Mouse (Mus musculus): Measurements from ENCODE around the gene Adam21. TPM values are rescaled to one million over a fixed set of nuclear protein-coding genes. Genes with fewer than 3 reads are reported as not detected.
A peak's percentile ranks its signal among the peaks of the same experiment; 100 is the strongest.

Gene Adam21
- polyA plus RNA-seq (2015; fragmentation: Nextera tagmentation; extraction: Ambion mirVana): 0.05 and 0.07 TPM in 2 replicates

DNA sequence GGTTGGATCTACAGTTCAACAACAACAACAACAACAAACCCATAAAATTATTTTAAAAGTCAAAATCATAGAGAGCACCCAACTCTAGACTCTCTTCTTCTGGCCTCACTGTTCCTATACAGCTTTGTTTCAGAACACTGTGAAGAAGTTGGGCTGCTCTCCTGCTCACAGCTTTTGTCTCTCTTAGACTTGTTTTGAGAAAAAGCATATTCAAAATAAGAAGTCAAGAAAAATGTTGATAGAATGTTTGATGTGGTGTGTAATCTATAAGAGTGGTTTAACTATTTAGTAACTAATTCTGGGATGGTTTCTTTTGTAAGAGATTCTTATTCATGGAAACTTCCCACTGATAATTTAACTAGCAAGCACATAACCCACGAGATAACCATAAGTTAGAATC, at the start of gene Adam21:
TSS of gene Adam21 (minus strand) at position 101 of the 400 bp plus-strand sequence.
- DNase-seq (ENCODE audit: low spot score): no peak

DNA sequence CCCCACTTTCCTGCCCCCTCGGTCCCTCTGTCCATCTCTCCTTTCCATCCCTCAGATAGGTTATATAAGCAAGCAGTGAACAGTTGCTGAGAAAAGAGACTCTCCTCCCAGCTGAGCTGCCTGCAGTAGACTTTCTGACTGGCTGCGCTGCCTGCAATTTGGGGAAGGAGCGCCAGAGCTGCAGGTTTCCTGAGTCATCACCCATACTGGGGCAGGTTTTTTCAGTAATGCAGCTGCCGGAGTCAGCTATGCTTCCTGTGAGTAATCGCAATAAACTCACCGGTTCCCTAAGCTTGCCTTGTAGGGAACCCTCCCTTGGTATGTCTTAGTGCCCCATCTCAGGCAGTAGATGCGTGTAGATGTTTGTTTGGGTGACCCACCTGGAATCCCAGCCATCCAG, 48.7 kb upstream of the Adam21 start:
- no peak for DNase-seq (ENCODE audit: low spot score)

DNA sequence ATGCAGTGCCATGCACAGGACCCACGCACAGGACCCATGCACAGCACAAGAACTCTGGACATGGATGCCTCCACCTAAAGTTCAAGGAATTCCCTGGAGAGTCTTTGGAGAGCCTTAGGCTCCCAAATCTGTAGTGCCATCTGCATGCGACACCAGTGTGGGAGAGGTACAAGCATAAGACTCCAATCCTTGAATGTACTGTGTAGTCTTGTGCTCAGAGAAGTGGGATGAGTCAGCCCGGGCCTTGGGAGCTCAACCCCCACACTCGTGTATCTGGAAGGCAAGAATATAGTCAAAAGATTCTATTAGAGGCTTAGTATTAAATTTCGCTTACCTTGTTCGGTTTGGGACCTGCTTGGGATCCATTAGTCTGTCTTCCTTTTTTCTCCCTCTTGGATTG, 47.5 kb upstream of the Adam21 start:
- DNase-seq (ENCODE audit: low spot score): no peak

- DNase-seq (ENCODE audit: low spot score): no peak
These were observed 41.2 kb upstream of the Adam21 start for GRCm38 (mm10) chr12:81609445-81609844.

- DNase-seq (ENCODE audit: low spot score): no peak
These were observed 36.9 kb upstream of the Adam21 start for GRCm38 (mm10) chr12:81604995-81605784.

- no peak for DNase-seq (ENCODE audit: low spot score)
These were observed 28.4 kb upstream of the Adam21 start for GRCm38 (mm10) chr12:81596547-81597262.

- DNase-seq (ENCODE audit: low spot score): peak; percentile 98
These were observed 26.8 kb upstream of the Adam21 start, which contains the start of gene Med6 for GRCm38 (mm10) chr12:81594902-81595671. Gene Med6, minus strand, starts transcription at chr12:81595008.

DNA sequence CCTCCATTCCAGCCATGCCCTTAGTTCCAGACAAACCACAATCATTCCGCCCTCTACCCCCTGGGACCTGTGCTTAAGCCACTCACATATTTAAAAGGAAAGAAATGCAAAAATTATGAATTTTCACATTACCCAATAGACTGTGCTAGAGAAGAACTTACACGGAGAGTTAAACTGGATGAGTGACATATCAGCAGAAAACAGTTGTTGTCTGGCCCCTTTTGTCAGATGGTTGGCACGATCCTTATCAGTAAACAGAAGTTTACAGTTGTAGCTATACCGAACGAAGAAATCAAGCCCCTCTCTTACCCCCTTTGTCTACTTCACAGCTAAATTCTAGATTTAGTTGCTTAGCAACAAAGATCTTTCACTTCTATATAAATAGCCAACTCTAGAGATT, 343 bp downstream of the Adam21 start:
- DNase-seq (ENCODE audit: low spot score): no peak

DNA sequence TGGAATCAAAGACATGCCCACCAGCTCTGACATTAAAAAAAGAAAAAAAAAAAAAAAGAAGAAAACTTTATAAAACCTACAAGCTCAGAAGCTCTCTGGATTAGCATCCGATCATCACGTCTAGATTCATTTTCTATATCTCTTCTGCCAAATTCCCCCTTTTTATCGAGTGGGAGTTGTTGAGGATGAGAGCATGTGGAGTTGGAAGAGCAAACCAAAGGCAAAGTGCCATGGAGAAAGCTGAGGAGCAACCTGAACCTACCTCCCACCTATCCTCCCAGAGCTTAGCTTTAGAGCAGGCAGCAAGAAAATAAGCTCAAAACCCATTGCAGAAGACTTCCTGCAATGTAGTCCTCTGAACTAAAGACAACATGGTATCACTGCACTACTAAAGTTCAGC, 4.1 kb downstream of the Adam21 start:
- no peak for DNase-seq (ENCODE audit: low spot score)

GRCm38 (mm10) chr12:81549286-81549685, 19.0 kb downstream of the Adam21 start:
- no peak for DNase-seq (ENCODE audit: low spot score)

- DNase-seq (ENCODE audit: low spot score): no peak
These were observed 21.1 kb downstream of the Adam21 start for GRCm38 (mm10) chr12:81547163-81547562.

DNA sequence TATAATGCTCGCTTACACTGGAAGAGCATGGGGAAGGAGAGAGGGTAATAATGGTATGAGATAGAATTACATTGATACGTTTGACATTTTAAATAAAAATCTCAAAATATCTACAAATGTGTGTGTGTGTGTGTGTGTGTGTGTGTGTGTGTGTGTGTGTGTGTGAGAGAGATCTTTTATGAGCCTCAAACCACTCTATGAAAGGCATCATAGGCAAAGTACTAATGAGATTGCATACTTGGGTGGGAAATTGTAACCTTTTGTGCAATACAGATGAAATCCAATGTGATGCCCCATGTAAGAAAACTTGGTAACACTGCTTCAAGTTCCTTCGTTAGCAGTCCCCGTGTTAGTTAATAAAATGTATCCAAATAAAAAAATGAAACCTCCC, 35.2 kb downstream of the Adam21 start:
- DNase-seq (ENCODE audit: low spot score): peak; percentile 35

DNA sequence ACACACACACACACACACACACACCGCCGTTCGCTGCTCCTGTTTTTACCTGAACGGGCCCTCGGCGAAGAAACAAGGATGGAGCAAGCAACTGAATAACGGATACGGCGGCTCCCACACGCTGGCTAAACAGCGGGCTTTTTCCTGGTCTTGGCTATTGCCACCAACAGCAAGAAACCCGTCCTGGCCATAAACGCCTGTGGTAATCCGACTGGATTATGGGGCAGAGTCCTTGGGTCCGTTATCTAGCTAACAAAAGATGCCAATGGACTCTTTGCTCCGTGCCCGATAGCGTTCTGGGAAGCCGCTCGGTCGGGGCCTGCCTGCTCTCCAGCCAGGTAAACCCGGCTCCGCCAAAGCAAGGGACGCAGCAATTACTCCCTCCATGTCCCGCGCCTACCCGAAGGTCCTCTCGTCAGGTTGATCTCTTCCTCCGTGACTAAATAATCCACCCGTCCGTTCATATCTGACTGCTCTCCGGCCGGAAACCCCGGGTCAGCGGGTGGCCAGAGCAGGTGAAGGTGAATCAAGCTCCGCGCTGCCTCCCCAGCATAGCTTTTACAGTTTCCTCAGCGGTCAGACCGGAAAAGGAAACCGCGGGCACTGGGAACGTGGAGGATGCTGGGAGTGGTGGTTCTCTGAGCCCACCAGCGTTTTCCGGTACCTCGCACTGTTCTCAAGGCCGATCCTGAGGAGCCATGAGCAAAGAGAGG, 35.8 kb downstream of the Adam21 start, which contains the start of the genes Gm20498 and Synj2bp:
TSS of gene Gm20498 (minus strand) at position 590 of the 713 bp plus-strand sequence.
TSS of gene Synj2bp (minus strand) at position 596 of the 713 bp plus-strand sequence.
- peak; percentile 89 for DNase-seq (ENCODE audit: low spot score)

GRCm38 (mm10) chr12:81530587-81530986, 37.7 kb downstream of the Adam21 start:
- peak; percentile 10 for DNase-seq (ENCODE audit: low spot score)

Other genes starting within 250 kb of the Adam21 start
- gene Slc8a3, start 235.3 kb downstream of the Adam21 start, polyA plus RNA-seq (2015; fragmentation: Nextera tagmentation; extraction: Ambion mirVana): 0.03 TPM in 1 of 2 replicates, not detected in the other
- 0.15 and 0.39 TPM in 2 replicates for gene Gm4787, start 189.0 kb downstream of the Adam21 start, polyA plus RNA-seq (2015; fragmentation: Nextera tagmentation; extraction: Ambion mirVana)
- 0.35 and 0.36 TPM in 2 replicates for gene Adam4, start 146.5 kb downstream of the Adam21 start, polyA plus RNA-seq (2015; fragmentation: Nextera tagmentation; extraction: Ambion mirVana)
- gene Cox16, start 83.3 kb downstream of the Adam21 start, polyA plus RNA-seq (2015; fragmentation: Nextera tagmentation; extraction: Ambion mirVana): 239 and 241 TPM in 2 replicates
- 27.7 and 39.4 TPM in 2 replicates for gene Gm20498, start 35.6 kb downstream of the Adam21 start, polyA plus RNA-seq (2015; fragmentation: Nextera tagmentation; extraction: Ambion mirVana)
- gene Synj2bp, start 35.6 kb downstream of the Adam21 start, polyA plus RNA-seq (2015; fragmentation: Nextera tagmentation; extraction: Ambion mirVana): 45.8 and 56.9 TPM in 2 replicates
- 42.4 and 44.0 TPM in 2 replicates for gene Med6, start 26.5 kb upstream of the Adam21 start, polyA plus RNA-seq (2015; fragmentation: Nextera tagmentation; extraction: Ambion mirVana)
- gene Ttc9, start 62.8 kb upstream of the Adam21 start, polyA plus RNA-seq (2015; fragmentation: Nextera tagmentation; extraction: Ambion mirVana): 0.13 and 0.44 TPM in 2 replicates
- 0.21 and 0.29 TPM in 2 replicates for gene Map3k9, start 212.7 kb upstream of the Adam21 start, polyA plus RNA-seq (2015; fragmentation: Nextera tagmentation; extraction: Ambion mirVana)

Data from thymus, postnatal 0 days (tissue).